In genomic region chr1:127374157-127374556, GRCm38 (mm10) we compare ENCODE assay signal across 18 mouse cellular contexts.
A peak's percentile ranks its signal among the peaks of the same experiment; 100 is the strongest.
DNase-seq lines count a peak whose midpoint lies in the region; ATAC-seq and TF ChIP-seq lines count a peak whose summit lies in the region.
"Had no signal": no experiment of that assay in that cellular context is flagged by ENCODE, and none has a peak within 500 bp of the region (broad histone marks: within the 10 kb centered on the region; RNA-seq: fewer than 3 reads in every experiment).

No protein-coding gene starts in this region.

- 51% methylated on average over 3 of the region's 3 CpGs for WGBS in hindbrain, embryonic 16.5 days

- DNase-seq in heart, postnatal 10 days: peak; percentile 29 to 42
- no peak for DNase-seq in heart, postnatal 25 days (ENCODE audit: low spot score)
- peak; percentile 22 for DNase-seq in lung, postnatal 10 days
- no peak for DNase-seq in lung, postnatal 4 days
- peak; percentile 47 for DNase-seq in brain, embryonic 14.5 days (ENCODE audit: low read depth)
- DNase-seq in thymus, postnatal 36 days: no peak
- no peak for DNase-seq in layer of hippocampus, adult 8-10 months (ENCODE audit: low spot score in 2 of 2)
- DNase-seq: cerebellum, adult 9-10 months; gastrocnemius, postnatal 14 days; heart, postnatal 36 days; thymus, postnatal 4 days had no signal

- intact Hi-C loops in heart, postnatal 10 days (cut with DNase I): no loop called here
- intact Hi-C loops in heart, postnatal 25 days (cut with DNase I): no loop called here

- 0 out of 2 replicates have a peak overlapping the region, but pooled peaks have one; percentile 3 for H3K27ac ChIP-seq in hindbrain, embryonic 16.5 days (ENCODE audit: low read depth, low read length)
- H3K27ac ChIP-seq: limb, embryonic 12.5 days; liver, embryonic 15.5 days; macrophage had no signal

- no peak for TF ChIP-seq POLR2A in brain, embryonic 14.5 days (IDR thresholded peaks at IDR 0.05; ENCODE audit: borderline replicate concordance, extremely low read depth, insufficient read depth, insufficient read length, poor library complexity, severe bottlenecking)

- H3K27me3 ChIP-seq in hindbrain, embryonic 16.5 days (replicated peaks; ENCODE audit: control insufficient read depth, insufficient read depth, low read length): no peaks in the 10 kb centered on the region
- H3K27me3 ChIP-seq: limb, embryonic 12.5 days; liver, embryonic 15.5 days had no signal

- H3K4me1 ChIP-seq in hindbrain, embryonic 16.5 days (ENCODE audit: control insufficient read depth, insufficient read depth, low read depth, low read length): peaks cover 8% of the 10 kb centered on the region
- H3K4me1 ChIP-seq: limb, embryonic 12.5 days; liver, embryonic 15.5 days had no signal

- no peaks in the 10 kb centered on the region for H3K9me3 ChIP-seq in hindbrain, embryonic 16.5 days (ENCODE audit: control insufficient read depth, low read length)
- H3K9me3 ChIP-seq: limb, embryonic 12.5 days; liver, embryonic 15.5 days had no signal

- H3K9ac ChIP-seq in hindbrain, embryonic 16.5 days (ENCODE audit: low read depth, low read length): no peak overlapping the region
- H3K9ac ChIP-seq: limb, embryonic 12.5 days; liver, embryonic 15.5 days had no signal

- no peaks in the 10 kb centered on the region for H3K36me3 ChIP-seq in hindbrain, embryonic 16.5 days (ENCODE audit: control insufficient read depth, insufficient read depth, low read length)
- H3K36me3 ChIP-seq: liver, embryonic 15.5 days had no signal

- no peak overlapping the region for H3K4me3 ChIP-seq in hindbrain, embryonic 16.5 days (ENCODE audit: low read length)
- H3K4me3 ChIP-seq: limb, embryonic 12.5 days; liver, embryonic 15.5 days; myocyte had no signal

- no peak for ATAC-seq in hindbrain, embryonic 16.5 days
- ATAC-seq: activated CD4-positive, CD25-positive, alpha-beta regulatory T cell, adult 4 months; forebrain, embryonic 16.5 days had no signal

- no peak overlapping the region for H3K4me2 ChIP-seq in hindbrain, embryonic 16.5 days (ENCODE audit: low read length)
- H3K4me2 ChIP-seq: limb, embryonic 12.5 days; liver, embryonic 15.5 days had no signal

- TF ChIP-seq CTCF in brain, embryonic 14.5 days (IDR thresholded peaks at IDR 0.05; ENCODE audit: borderline replicate concordance, extremely low read depth, insufficient read depth, insufficient read length): no peak

Comparison
In these comparisons a context has a peak if more than half of its experiments do, and no peak if none do; other contexts are left out.
1. DNase-seq: peak in heart, postnatal 10 days (2 of 2), lung, postnatal 10 days (single experiment) and brain, embryonic 14.5 days (single experiment); none in heart, postnatal 25 days (single experiment), lung, postnatal 4 days (0 of 2), thymus, postnatal 36 days (0 of 2) and layer of hippocampus, adult 8-10 months (0 of 2).